In the genomic region with DNA sequence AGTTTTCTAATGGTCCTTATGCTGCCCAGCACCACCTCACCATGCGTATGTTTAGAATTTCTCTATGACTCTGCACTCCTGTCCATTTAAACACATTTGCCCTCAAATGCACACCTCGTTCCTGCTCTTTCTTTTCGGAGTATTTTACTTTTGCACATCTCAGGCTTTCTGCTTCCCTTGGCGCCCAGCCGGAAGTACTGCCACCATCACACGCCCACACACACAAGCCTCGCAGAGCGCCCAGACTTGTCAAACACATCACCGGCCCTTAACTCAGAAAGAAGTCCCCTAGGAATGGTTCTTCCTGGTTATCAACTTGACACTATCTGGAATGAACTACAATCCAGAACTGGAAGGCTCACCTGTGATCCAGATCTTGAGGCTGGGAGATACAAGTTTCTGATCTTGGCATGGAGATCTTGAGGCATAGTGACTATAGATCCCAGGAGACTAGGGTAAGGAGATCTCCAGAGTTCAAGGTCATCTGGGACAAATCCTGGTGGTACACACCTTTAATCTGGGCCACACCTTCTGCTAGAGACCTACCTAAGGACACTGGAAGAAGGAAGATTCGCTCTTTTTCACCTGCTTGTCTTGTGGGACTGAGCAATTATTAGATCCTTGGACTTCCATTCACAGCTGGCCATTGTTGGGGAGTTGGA, we compare ENCODE assay signal across 8 mouse cellular contexts. TPM values are rescaled to one million over a fixed set of nuclear protein-coding genes. Genes with fewer than 3 reads are reported as not detected.
DNase-seq lines count a peak whose midpoint lies in the region; ATAC-seq and TF ChIP-seq lines count a peak whose summit lies in the region.

No protein-coding gene starts in this region.

- 9% methylated on average over 10 of the region's 10 CpGs for WGBS in limb, embryonic 14.5 days
- 25% methylated on average over 10 of the region's 10 CpGs for WGBS in small intestine, adult 2 months

- no peaks in the 10 kb centered on the region for H3K36me3 ChIP-seq in limb, embryonic 14.5 days (ENCODE audit: control insufficient read depth, insufficient read depth, low read length)
- H3K36me3 ChIP-seq in small intestine, adult 2 months (ENCODE audit: control insufficient read depth, insufficient read depth, low read length), result no peaks in the 10 kb centered on the region

- intact Hi-C loops in left cerebral cortex, postnatal 4 days (cut with DNase I), result no loop called here
- intact Hi-C loops in gastrocnemius, postnatal 14 days (cut with DNase I; ENCODE audit: low total_unique reads), result no loop called here

- H3K9me3 ChIP-seq in limb, embryonic 14.5 days (ENCODE audit: control insufficient read depth, low read length), result no peaks in the 10 kb centered on the region

- 0 out of 2 replicates have a peak, but pooled peaks cover 3% of the 10 kb centered on the region for H3K4me1 ChIP-seq in limb, embryonic 14.5 days (ENCODE audit: control insufficient read depth, insufficient read depth, low read length)
- peaks cover 4% of the 10 kb centered on the region; the same call in 1 of the 2 replicates for H3K4me1 ChIP-seq in small intestine, adult 2 months (ENCODE audit: control insufficient read depth, insufficient read depth, insufficient read length, low read length)

- H3K4me2 ChIP-seq in limb, embryonic 14.5 days (replicated peaks; ENCODE audit: low read depth, low read length, severe bottlenecking), result peak overlapping the region; percentile 51

- H3K27me3 ChIP-seq in limb, embryonic 14.5 days (ENCODE audit: control insufficient read depth, insufficient read depth, low read length), result no peaks in the 10 kb centered on the region
- H3K27me3 ChIP-seq in small intestine, adult 2 months (ENCODE audit: control insufficient read depth, insufficient read depth, low read length), result no peaks in the 10 kb centered on the region

- TF ChIP-seq POLR2A in limb, embryonic 14.5 days (IDR thresholded peaks at IDR 0.05; ENCODE audit: borderline replicate concordance, extremely low read depth, insufficient read depth, insufficient read length), result no peak
- TF ChIP-seq POLR2A in small intestine, adult 2 months (IDR thresholded peaks at IDR 0.05; ENCODE audit: low read depth, low read length), result no peak

- H3K4me3 ChIP-seq in limb, embryonic 14.5 days (replicated peaks; ENCODE audit: low read length), result peak overlapping the region; percentile 61
- peak overlapping the region; percentile 22 for H3K4me3 ChIP-seq in small intestine, adult 2 months (ENCODE audit: low read depth, low read length)

- no peak overlapping the region for H3K27ac ChIP-seq in limb, embryonic 14.5 days (replicated peaks; ENCODE audit: low read depth, low read length)
- no peak overlapping the region for H3K27ac ChIP-seq in small intestine, adult 2 months (ENCODE audit: insufficient read depth, low read depth, low read length)

- no peak for TF ChIP-seq CTCF in small intestine, adult 2 months (IDR thresholded peaks at IDR 0.05; ENCODE audit: extremely low read depth, insufficient read length, insufficient replicate concordance, low read depth, low read length)

- peak overlapping the region; percentile 22; the same call in 1 of the 2 replicates for H3K9ac ChIP-seq in limb, embryonic 14.5 days (ENCODE audit: low read depth, low read length, severe bottlenecking)

- peak; percentile 15 for ATAC-seq in erythroid progenitor cell, adult 5-6 weeks (replicated peaks; ENCODE audit: low FRiP score, poor library complexity, severe bottlenecking)
- peak; percentile 14; the same call in 1 of the 2 replicates for ATAC-seq in limb, embryonic 14.5 days (ENCODE audit: low FRiP score, low read depth)

- DNase-seq in left cerebral cortex, postnatal 4 days, result peak; percentile 19
- no peak for DNase-seq in left cerebral cortex, adult 9 months (ENCODE audit: low spot score in 2 of 2)
- DNase-seq in NIH3T3 (ENCODE audit: low read depth), result peak; percentile 79
- DNase-seq in limb, embryonic 14.5 days (ENCODE audit: low spot score), result no peak
- DNase-seq in gastrocnemius, postnatal 14 days, result no peak
- DNase-seq in kidney, adult 9 months, result no peak

RNA-seq across cellular contexts. Expression of gene Cfap126, which starts 10.4 kb away (rescaled TPM):
- total RNA-seq in left cerebral cortex, postnatal 4 days (2021), result 1 to 10 TPM in 1 of 2 experiments, under 1 TPM in 1; 0.91 to 1.6 TPM
- 19.8 TPM in 1 of 2 replicates, not detected in the other for total RNA-seq in erythroid progenitor cell, adult 5-6 weeks (2015; ENCODE audit: low replicate concordance)
- not detected in 2 replicates for total RNA-seq in erythroid progenitor cell, adult 5-6 weeks (2017; ENCODE audit: low replicate concordance)
- 2.1 and 2.7 TPM in 2 replicates for polyA plus RNA-seq in limb, embryonic 14.5 days (2012; rRNA removed)
- 1.1 and 1.3 TPM in 2 replicates for polyA plus RNA-seq in limb, embryonic 14.5 days (2014; fragmentation: Nextera tagmentation; extraction: Ambion mirVana)
- 0.96 and 1.2 TPM in 2 replicates for polyA plus RNA-seq in small intestine, adult 2 months (2012; rRNA removed)
- under 1 TPM; 0.72 to 0.73 TPM for total RNA-seq in gastrocnemius, postnatal 14 days (2021)

RNA-seq across cellular contexts. Expression of gene Fcgr3, which starts 38.6 kb away (rescaled TPM):
- 1 to 10 TPM; 6.7 to 7.0 TPM for total RNA-seq in left cerebral cortex, postnatal 4 days (2021)
- total RNA-seq in erythroid progenitor cell, adult 5-6 weeks (2015; ENCODE audit: low replicate concordance), result 78.6 and 80.1 TPM in 2 replicates
- 29.8 and 53.5 TPM in 2 replicates for total RNA-seq in erythroid progenitor cell, adult 5-6 weeks (2017; ENCODE audit: low replicate concordance)
- 12.8 and 13.7 TPM in 2 replicates for polyA plus RNA-seq in limb, embryonic 14.5 days (2012; rRNA removed)
- polyA plus RNA-seq in limb, embryonic 14.5 days (2014; fragmentation: Nextera tagmentation; extraction: Ambion mirVana), result 17.6 and 19.7 TPM in 2 replicates
- polyA plus RNA-seq in small intestine, adult 2 months (2012; rRNA removed), result 4.9 and 6.7 TPM in 2 replicates
- 1 to 10 TPM; 7.0 to 7.4 TPM for total RNA-seq in gastrocnemius, postnatal 14 days (2021)

RNA-seq across cellular contexts. Expression of gene Sdhc, which starts 47.1 kb away (rescaled TPM):
- 100 to 1,000 TPM; 200 to 212 TPM for total RNA-seq in left cerebral cortex, postnatal 4 days (2021)
- 50.8 and 70.4 TPM in 2 replicates for total RNA-seq in erythroid progenitor cell, adult 5-6 weeks (2015; ENCODE audit: low replicate concordance)
- total RNA-seq in erythroid progenitor cell, adult 5-6 weeks (2017; ENCODE audit: low replicate concordance), result 4.7 and 14.6 TPM in 2 replicates
- polyA plus RNA-seq in limb, embryonic 14.5 days (2012; rRNA removed), result 246 and 314 TPM in 2 replicates
- 273 and 281 TPM in 2 replicates for polyA plus RNA-seq in limb, embryonic 14.5 days (2014; fragmentation: Nextera tagmentation; extraction: Ambion mirVana)
- polyA plus RNA-seq in small intestine, adult 2 months (2012; rRNA removed), result 120 and 226 TPM in 2 replicates
- total RNA-seq in gastrocnemius, postnatal 14 days (2021), result 100 to 1,000 TPM; 692 to 793 TPM

RNA-seq across cellular contexts. Expression of gene Mpz, which starts 47.2 kb away (rescaled TPM):
- not detected for total RNA-seq in left cerebral cortex, postnatal 4 days (2021)
- not detected in 2 replicates for total RNA-seq in erythroid progenitor cell, adult 5-6 weeks (2015; ENCODE audit: low replicate concordance)
- not detected in 2 replicates for total RNA-seq in erythroid progenitor cell, adult 5-6 weeks (2017; ENCODE audit: low replicate concordance)
- polyA plus RNA-seq in limb, embryonic 14.5 days (2012; rRNA removed), result 14.6 and 19.8 TPM in 2 replicates
- polyA plus RNA-seq in limb, embryonic 14.5 days (2014; fragmentation: Nextera tagmentation; extraction: Ambion mirVana), result 4.9 and 5.3 TPM in 2 replicates
- 0.28 and 0.66 TPM in 2 replicates for polyA plus RNA-seq in small intestine, adult 2 months (2012; rRNA removed)
- total RNA-seq in gastrocnemius, postnatal 14 days (2021), result 100 to 1,000 TPM; 117 to 734 TPM

Comparison
In these comparisons a context has a peak if more than half of its experiments do, and no peak if none do; other contexts are left out.
1. DNase-seq: peak in left cerebral cortex, postnatal 4 days (single experiment) and NIH3T3 (single experiment); none in left cerebral cortex, adult 9 months (0 of 2), limb, embryonic 14.5 days (single experiment), gastrocnemius, postnatal 14 days (single experiment) and kidney, adult 9 months (single experiment).